Mouse (Mus musculus): ENCODE data around the gene Adora2b.

GRCm38 (mm10) chr11:62269097-62269496, 20.3 kb downstream of the Adora2b start:
- no peak for TF ChIP-seq CTCF (IDR thresholded peaks at IDR 0.05; ENCODE audit: borderline replicate concordance, insufficient read depth, low read depth, low read length)
- no peak for TF ChIP-seq POLR2A (IDR thresholded peaks at IDR 0.05; ENCODE audit: borderline replicate concordance, insufficient read depth, low read length)
